Mouse (Mus musculus) lung, embryonic 15.5 days (tissue): Measurements from ENCODE around the gene Zfp968. TPM values are rescaled to one million over a fixed set of nuclear protein-coding genes. Genes with fewer than 3 reads are reported as not detected.
"Not testable (repeated sequence)": the region's sequence is repeated elsewhere in the genome, so short reads cannot be mapped to it uniquely, and the experiment has no call there.

ENCODE experiments used
- ATAC-seq: fragments of 200-750 bp; cut with Nextera tagmentation; 2 replicates; pipeline ENCODE4 v1.8.0; 2017; ENCODE audit warnings: moderate number of reproducible peaks, borderline replicate concordance; ENCODE audit not compliant: low FRiP score, low TSS enrichment; ENCODE audit errors: extremely low read depth
- H3K27ac ChIP-seq: fragments of 300-500 bp; sonication (generic); 2 replicates; pipeline ENCODE4 v1.5.1; 2015; ENCODE audit warnings: moderate library complexity, mild to moderate bottlenecking, inconsistent platforms
- H3K27me3 ChIP-seq: fragments of 300-500 bp; sonication (generic); 2 replicates; pipeline ENCODE4 v1.6.1; 2015; ENCODE audit warnings: inconsistent platforms
- H3K36me3 ChIP-seq: fragments of 300-500 bp; sonication (generic); 2 replicates; pipeline ENCODE4 v1.6.1; 2015; ENCODE audit warnings: inconsistent platforms
- H3K4me1 ChIP-seq: fragments of 300-500 bp; sonication (generic); 2 replicates; pipeline ENCODE4 v1.6.1; 2015; ENCODE audit warnings: inconsistent platforms
- H3K4me2 ChIP-seq: fragments of 300-500 bp; sonication (generic); 2 replicates; pipeline ENCODE4 v1.6.1; 2015; ENCODE audit warnings: inconsistent platforms, mild to moderate bottlenecking, moderate library complexity
- H3K4me3 ChIP-seq: fragments of 300-500 bp; sonication (generic); 2 replicates; pipeline ENCODE4 v1.5.1; 2015; ENCODE audit warnings: mild to moderate bottlenecking, inconsistent platforms
- H3K9ac ChIP-seq: fragments of 300-500 bp; sonication (generic); 2 replicates; pipeline ENCODE4 v1.6.1; 2015; ENCODE audit warnings: inconsistent platforms
- H3K9me3 ChIP-seq: fragments of 300-500 bp; sonication (generic); 2 replicates; pipeline ENCODE4 v1.6.1; 2016; ENCODE audit warnings: inconsistent platforms
- WGBS: fragments of 180-500 bp; shearing (Covaris S2); methylation state at CpG from one replicate; pipeline ENCODE4 v1.1.7; 2015; 5-methylcytosine and 5-hydroxymethylcytosine counted together
- polyA plus RNA-seq: library from polyadenylated mRNA; unstranded; fragments of >200 nt; fragmentation: Nextera tagmentation; extraction: Ambion mirVana; gene quantifications from 2 replicates; pipeline ENCODE4 v1.2.1, GENCODE M21; 2015

The Zfp968 gene
- 5.9 and 6.7 TPM in 2 replicates for polyA plus RNA-seq

GRCm38 (mm10) chr2:175372136-175372535 lies at the start of gene Zfp968:
TSS of gene Zfp968 (plus strand) at chr2:175372436.
- no CpG with 5 or more reads among the region's 6 CpGs for WGBS
- H3K4me3 ChIP-seq, H3K4me2 ChIP-seq, H3K4me1 ChIP-seq, H3K9me3 ChIP-seq, H3K27ac ChIP-seq, H3K27me3 ChIP-seq, H3K36me3 ChIP-seq, H3K9ac ChIP-seq, ATAC-seq: not testable (repeated sequence)

- H3K4me1 ChIP-seq, H3K9me3 ChIP-seq, H3K4me3 ChIP-seq, H3K36me3 ChIP-seq, H3K4me2 ChIP-seq, H3K27me3 ChIP-seq, H3K9ac ChIP-seq, H3K27ac ChIP-seq, ATAC-seq: not testable (repeated sequence)
- WGBS = no CpG with 5 or more reads among the region's 8 CpGs
Observed at GRCm38 (mm10) chr2:175338097-175338496, 34.1 kb upstream of the Zfp968 start, which contains the start of gene Gm4631. TSS of gene Gm4631 (minus strand) at chr2:175338197.

Other genes with a start within 250 kb of the Zfp968 start
- 8.0 and 8.6 TPM in 2 replicates for gene Gm14399, start 230.4 kb upstream of the Zfp968 start, polyA plus RNA-seq
- gene Gm14443, start 196.6 kb upstream of the Zfp968 start, polyA plus RNA-seq = 0.77 and 0.90 TPM in 2 replicates
- gene Gm14391, start 165.5 kb upstream of the Zfp968 start, polyA plus RNA-seq = 4.7 and 6.2 TPM in 2 replicates
- not detected in 2 replicates for gene Gm14440, start 97.3 kb upstream of the Zfp968 start, polyA plus RNA-seq
- 17.4 and 19.0 TPM in 2 replicates for gene Gm4631, start 34.2 kb upstream of the Zfp968 start, polyA plus RNA-seq
- 10.0 and 10.1 TPM in 2 replicates for gene Gm4724, start 63.4 kb downstream of the Zfp968 start, polyA plus RNA-seq
- 6.3 and 7.7 TPM in 2 replicates for gene Zfp965, start 97.5 kb downstream of the Zfp968 start, polyA plus RNA-seq